ENCODE assay signal across 7 mouse cellular contexts in genomic region chr8:83740586-83740975, GRCm38 (mm10). TPM values are rescaled to one million over a fixed set of nuclear protein-coding genes. Genes with fewer than 3 reads are reported as not detected.
DNase-seq lines count a peak whose midpoint lies in the region; ATAC-seq and TF ChIP-seq lines count a peak whose summit lies in the region.

No protein-coding gene starts in this region.

- peak overlapping the region; percentile 95 for H3K4me3 ChIP-seq in thymus, adult 2 months (ENCODE audit: control insufficient read depth, insufficient read depth, low read length)
- H3K4me3 ChIP-seq in forebrain, embryonic 11.5 days (ENCODE audit: low read depth, low read length): peak overlapping the region; percentile 44
- peak overlapping the region; percentile 59 for H3K4me3 ChIP-seq in liver, embryonic 12.5 days
- H3K4me3 ChIP-seq in stomach, postnatal 0 days (ENCODE audit: low read depth, low read length): peak overlapping the region; percentile 69

- peaks cover 57% of the 10 kb centered on the region for H3K4me1 ChIP-seq in thymus, adult 2 months (replicated peaks; ENCODE audit: control insufficient read depth, insufficient read depth, low read length)
- H3K4me1 ChIP-seq in forebrain, embryonic 11.5 days (replicated peaks; ENCODE audit: control insufficient read depth, insufficient read depth, low read length): 0 out of 2 replicates have a peak, but pooled peaks cover 4% of the 10 kb centered on the region
- peaks cover 56% of the 10 kb centered on the region for H3K4me1 ChIP-seq in liver, embryonic 12.5 days
- H3K4me1 ChIP-seq in stomach, postnatal 0 days (replicated peaks; ENCODE audit: control insufficient read depth, insufficient read depth): peaks cover 5% of the 10 kb centered on the region; the same call in 1 of the 2 replicates

- H3K36me3 ChIP-seq in thymus, adult 2 months (ENCODE audit: control insufficient read depth, insufficient read depth, low read length): no peaks in the 10 kb centered on the region
- no peaks in the 10 kb centered on the region for H3K36me3 ChIP-seq in forebrain, embryonic 11.5 days (ENCODE audit: control insufficient read depth, insufficient read depth, low read length)
- no peaks in the 10 kb centered on the region for H3K36me3 ChIP-seq in liver, embryonic 12.5 days
- no peaks in the 10 kb centered on the region for H3K36me3 ChIP-seq in stomach, postnatal 0 days (ENCODE audit: control insufficient read depth, insufficient read depth, low read length)

- no peak for TF ChIP-seq EP300 in stomach, postnatal 0 days (optimal IDR thresholded peaks at IDR 0.05)

- H3K27ac ChIP-seq in thymus, adult 2 months (ENCODE audit: control insufficient read depth, insufficient read depth, low read length): peak overlapping the region; percentile 97
- no peak overlapping the region for H3K27ac ChIP-seq in forebrain, embryonic 11.5 days (ENCODE audit: low read depth, low read length)
- 0 out of 2 replicates have a peak overlapping the region, but pooled peaks have one; percentile 32 for H3K27ac ChIP-seq in liver, embryonic 12.5 days
- H3K27ac ChIP-seq in stomach, postnatal 0 days (replicated peaks): peak overlapping the region; percentile 89

- peak overlapping the region; percentile 45 for H3K9ac ChIP-seq in forebrain, embryonic 11.5 days (ENCODE audit: low read length)
- peak overlapping the region; percentile 64 for H3K9ac ChIP-seq in liver, embryonic 12.5 days
- peak overlapping the region; percentile 78 for H3K9ac ChIP-seq in stomach, postnatal 0 days (ENCODE audit: low read length)

- DNase-seq in thymus, adult 2 months: peak; percentile 39
- DNase-seq in thymus, postnatal 0 days (ENCODE audit: low spot score): no peak
- peak; percentile 47 for DNase-seq in forebrain, embryonic 11.5 days (ENCODE audit: low spot score)
- DNase-seq in stomach, postnatal 0 days (ENCODE audit: low spot score): no peak
- no peak for DNase-seq in urinary bladder, postnatal 4 days (ENCODE audit: low spot score in 2 of 2)
- no peak for DNase-seq in embryo, embryonic 11 days

- no peaks in the 10 kb centered on the region for H3K27me3 ChIP-seq in thymus, adult 2 months (ENCODE audit: control insufficient read depth, insufficient read depth, low read length)
- H3K27me3 ChIP-seq in forebrain, embryonic 11.5 days (ENCODE audit: control insufficient read depth, insufficient read depth, low read length): peaks cover 23% of the 10 kb centered on the region
- H3K27me3 ChIP-seq in liver, embryonic 12.5 days (replicated peaks): peaks cover 24% of the 10 kb centered on the region
- no peaks in the 10 kb centered on the region for H3K27me3 ChIP-seq in stomach, postnatal 0 days (ENCODE audit: control insufficient read depth, insufficient read depth, low read length)

- no peak for TF ChIP-seq CTCF in thymus, adult 2 months (IDR thresholded peaks at IDR 0.05; ENCODE audit: borderline replicate concordance, control insufficient read depth, extremely low read depth, insufficient read depth, low read length, poor library complexity)
- no peak for TF ChIP-seq CTCF in stomach, postnatal 0 days (IDR thresholded peaks at IDR 0.05; ENCODE audit: low read depth)

- H3K9me3 ChIP-seq in forebrain, embryonic 11.5 days (ENCODE audit: control insufficient read depth, low read length): no peaks in the 10 kb centered on the region; the same call in 1 of the 2 replicates
- no peaks in the 10 kb centered on the region; the same call in 1 of the 2 replicates for H3K9me3 ChIP-seq in liver, embryonic 12.5 days (replicated peaks)
- no peaks in the 10 kb centered on the region for H3K9me3 ChIP-seq in stomach, postnatal 0 days (ENCODE audit: control insufficient read depth, low read length)

- TF ChIP-seq POLR2A in thymus, adult 2 months (IDR thresholded peaks at IDR 0.05; ENCODE audit: control insufficient read depth, extremely low read depth, insufficient read depth, low read length, poor library complexity): no peak

- under 1% methylated on average over 3 of the region's 3 CpGs for WGBS in thymus, adult 2 months
- 24% methylated on average over 3 of the region's 3 CpGs for WGBS in forebrain, embryonic 11.5 days
- WGBS in liver, embryonic 12.5 days (ENCODE audit: insufficient replicate concordance): 21% methylated on average over 3 of the region's 3 CpGs
- 17% methylated on average over 3 of the region's 3 CpGs for WGBS in stomach, postnatal 0 days

- 0 out of 2 replicates have a peak, but pooled peaks have one; percentile 21 for ATAC-seq in forebrain, embryonic 11.5 days (replicated peaks; ENCODE audit: low FRiP score)
- ATAC-seq in liver, embryonic 12.5 days: 0 out of 2 replicates have a peak, but pooled peaks have one; percentile 14
- ATAC-seq in stomach, postnatal 0 days (ENCODE audit: low FRiP score, low TSS enrichment): no peak

- H3K4me2 ChIP-seq in forebrain, embryonic 11.5 days (ENCODE audit: low read depth, low read length, severe bottlenecking): peak overlapping the region; percentile 75
- H3K4me2 ChIP-seq in liver, embryonic 12.5 days: peak overlapping the region; percentile 83
- peak overlapping the region; percentile 85 for H3K4me2 ChIP-seq in stomach, postnatal 0 days (replicated peaks; ENCODE audit: low read depth)

RNA-seq across cellular contexts. Expression of gene Adgre5, which starts 0.5 kb away (rescaled TPM):
- polyA plus RNA-seq in thymus, adult 2 months (2012; rRNA removed): 190 and 193 TPM in 2 replicates
- 71.6 and 74.7 TPM in 2 replicates for polyA plus RNA-seq in thymus, postnatal 0 days (2015; fragmentation: Nextera tagmentation; extraction: Ambion mirVana)
- polyA plus RNA-seq in forebrain, embryonic 11.5 days (2014; fragmentation: Nextera tagmentation; extraction: Ambion mirVana): 12.2 and 12.6 TPM in 2 replicates
- polyA plus RNA-seq in liver, embryonic 12.5 days (2016; fragmentation: Nextera tagmentation; extraction: Ambion mirVana): 11.5 and 12.5 TPM in 2 replicates
- polyA plus RNA-seq in stomach, postnatal 0 days (2015; fragmentation: Nextera tagmentation; extraction: Ambion mirVana): 16.9 and 17.1 TPM in 2 replicates

RNA-seq across cellular contexts. Expression of gene Ddx39, which starts 25.6 kb away (rescaled TPM):
- polyA plus RNA-seq in thymus, adult 2 months (2012; rRNA removed): 157 and 171 TPM in 2 replicates
- 325 and 328 TPM in 2 replicates for polyA plus RNA-seq in thymus, postnatal 0 days (2015; fragmentation: Nextera tagmentation; extraction: Ambion mirVana)
- polyA plus RNA-seq in forebrain, embryonic 11.5 days (2014; fragmentation: Nextera tagmentation; extraction: Ambion mirVana): 251 and 267 TPM in 2 replicates
- 270 and 299 TPM in 2 replicates for polyA plus RNA-seq in liver, embryonic 12.5 days (2016; fragmentation: Nextera tagmentation; extraction: Ambion mirVana)
- 83.8 and 86.6 TPM in 2 replicates for polyA plus RNA-seq in stomach, postnatal 0 days (2015; fragmentation: Nextera tagmentation; extraction: Ambion mirVana)

RNA-seq across cellular contexts. Expression of gene Pkn1, which starts 41.6 kb away (rescaled TPM):
- polyA plus RNA-seq in thymus, adult 2 months (2012; rRNA removed): 321 and 324 TPM in 2 replicates
- polyA plus RNA-seq in thymus, postnatal 0 days (2015; fragmentation: Nextera tagmentation; extraction: Ambion mirVana): 38.8 and 44.8 TPM in 2 replicates
- 28.3 and 31.6 TPM in 2 replicates for polyA plus RNA-seq in forebrain, embryonic 11.5 days (2014; fragmentation: Nextera tagmentation; extraction: Ambion mirVana)
- 17.5 and 19.5 TPM in 2 replicates for polyA plus RNA-seq in liver, embryonic 12.5 days (2016; fragmentation: Nextera tagmentation; extraction: Ambion mirVana)
- 14.4 and 16.2 TPM in 2 replicates for polyA plus RNA-seq in stomach, postnatal 0 days (2015; fragmentation: Nextera tagmentation; extraction: Ambion mirVana)

Comparison
In these comparisons a context has a peak if more than half of its experiments do, and no peak if none do; other contexts are left out.
1. DNase-seq: peak in thymus, adult 2 months (single experiment) and forebrain, embryonic 11.5 days (single experiment); none in thymus, postnatal 0 days (single experiment), stomach, postnatal 0 days (single experiment), urinary bladder, postnatal 4 days (0 of 2) and embryo, embryonic 11 days (single experiment).
2. H3K4me3 ChIP-seq: peak in every context shown above with its lines; median percentile 95 in thymus, adult 2 months; 69 in stomach, postnatal 0 days; 59 in liver, embryonic 12.5 days; 44 in forebrain, embryonic 11.5 days.
3. Peak in every context shown above with its lines, with median percentiles within 50 percentile points of each other: H3K4me2 ChIP-seq and H3K9ac ChIP-seq.